Mouse (Mus musculus): ENCODE data around the gene 1110008L16Rik. TPM values are rescaled to one million over a fixed set of nuclear protein-coding genes. Genes with fewer than 3 reads are reported as not detected.

The 1110008L16Rik gene
- polyA plus RNA-seq, 1 experiment from 2014 or later, result 15.0 TPM

- no peak for TF ChIP-seq CTCF (IDR thresholded peaks at IDR 0.05; ENCODE audit: low read depth)
- 59% methylated on average over 1 of the region's 1 CpGs for WGBS
- ATAC-seq (replicated peaks; ENCODE audit: low FRiP score, low read depth), result no peak
- Histone ChIP-seq H3K4me1 (replicated peaks; ENCODE audit: insufficient read depth, low read length) (no peaks in the 10 kb centered on the region), H3K4me3 (replicated peaks; ENCODE audit: low read depth, low read length) (no peak overlapping the region), H3K9me3 (replicated peaks; ENCODE audit: low read length) (no peaks in the 10 kb centered on the region), H3K4me2 (ENCODE audit: low read length) (no peak overlapping the region), H3K27me3 (ENCODE audit: insufficient read depth, low read length) (no peaks in the 10 kb centered on the region), H3K9ac (ENCODE audit: low read depth, low read length) (no peak overlapping the region), H3K36me3 (ENCODE audit: insufficient read depth, low read length) (no peaks in the 10 kb centered on the region), H3K27ac (no peak overlapping the region)
- DNase-seq (ENCODE audit: low spot score), result no peak
These were observed 57.9 kb downstream of the 1110008L16Rik start for GRCm38 (mm10) chr12:55357303-55357702.

- H3K27ac ChIP-seq, result no peak overlapping the region
- no peak overlapping the region for H3K9ac ChIP-seq (ENCODE audit: low read depth, low read length)
- no peaks in the 10 kb centered on the region for H3K4me1 ChIP-seq (replicated peaks; ENCODE audit: insufficient read depth, low read length)
- H3K4me3 ChIP-seq (replicated peaks; ENCODE audit: low read depth, low read length), result no peak overlapping the region
- DNase-seq (ENCODE audit: low spot score), result no peak
- H3K4me2 ChIP-seq (ENCODE audit: low read length), result no peak overlapping the region
- TF ChIP-seq CTCF (IDR thresholded peaks at IDR 0.05; ENCODE audit: low read depth), result no peak
- WGBS, result 79% methylated on average over 5 of the region's 5 CpGs
- no peaks in the 10 kb centered on the region for H3K9me3 ChIP-seq (replicated peaks; ENCODE audit: low read length)
- ATAC-seq (replicated peaks; ENCODE audit: low FRiP score, low read depth), result no peak
- H3K36me3 ChIP-seq (ENCODE audit: insufficient read depth, low read length), result no peaks in the 10 kb centered on the region
- H3K27me3 ChIP-seq (ENCODE audit: insufficient read depth, low read length), result no peaks in the 10 kb centered on the region
These were observed 61.6 kb downstream of the 1110008L16Rik start for GRCm38 (mm10) chr12:55360929-55361328.

GRCm38 (mm10) chr12:55365083-55365482 is 65.7 kb downstream of the 1110008L16Rik start:
- 62% methylated on average over 2 of the region's 2 CpGs for WGBS
- no peaks in the 10 kb centered on the region for H3K9me3 ChIP-seq (replicated peaks; ENCODE audit: low read length)
- H3K27ac ChIP-seq, result no peak overlapping the region
- ATAC-seq (replicated peaks; ENCODE audit: low FRiP score, low read depth), result no peak
- no peak overlapping the region for H3K9ac ChIP-seq (ENCODE audit: low read depth, low read length)
- no peaks in the 10 kb centered on the region for H3K36me3 ChIP-seq (ENCODE audit: insufficient read depth, low read length)
- H3K27me3 ChIP-seq (ENCODE audit: insufficient read depth, low read length), result no peaks in the 10 kb centered on the region
- DNase-seq (ENCODE audit: low spot score), result no peak
- H3K4me2 ChIP-seq (ENCODE audit: low read length), result no peak overlapping the region
- H3K4me1 ChIP-seq (replicated peaks; ENCODE audit: insufficient read depth, low read length), result no peaks in the 10 kb centered on the region
- no peak for TF ChIP-seq CTCF (IDR thresholded peaks at IDR 0.05; ENCODE audit: low read depth)
- H3K4me3 ChIP-seq (replicated peaks; ENCODE audit: low read depth, low read length), result no peak overlapping the region

GRCm38 (mm10) chr12:55372424-55373055 is 73.2 kb downstream of the 1110008L16Rik start:
- Histone ChIP-seq H3K4me2 (ENCODE audit: low read length) (no peak overlapping the region), H3K4me1 (replicated peaks; ENCODE audit: insufficient read depth, low read length) (no peaks in the 10 kb centered on the region), H3K9me3 (replicated peaks; ENCODE audit: low read length) (no peaks in the 10 kb centered on the region), H3K36me3 (ENCODE audit: insufficient read depth, low read length) (no peaks in the 10 kb centered on the region), H3K4me3 (replicated peaks; ENCODE audit: low read depth, low read length) (no peak overlapping the region), H3K27ac (no peak overlapping the region), H3K9ac (ENCODE audit: low read depth, low read length) (no peak overlapping the region), H3K27me3 (ENCODE audit: insufficient read depth, low read length) (no peaks in the 10 kb centered on the region)
- peak; percentile 57 for DNase-seq (ENCODE audit: low spot score)
- TF ChIP-seq CTCF (IDR thresholded peaks at IDR 0.05; ENCODE audit: low read depth), result peak; percentile 63
- 73% methylated on average over 3 of the region's 3 CpGs for WGBS
- no peak for ATAC-seq (replicated peaks; ENCODE audit: low FRiP score, low read depth)

- WGBS, result 88% methylated on average over 16 of the region's 16 CpGs
- no peaks in the 10 kb centered on the region for H3K27me3 ChIP-seq (ENCODE audit: insufficient read depth, low read length)
- no peak overlapping the region for H3K9ac ChIP-seq (ENCODE audit: low read depth, low read length)
These were observed 77.7 kb downstream of the 1110008L16Rik start for GRCm38 (mm10) chr12:55376956-55377609.

GRCm38 (mm10) chr12:55377610-55377980 is 78.2 kb downstream of the 1110008L16Rik start:
- H3K4me3 ChIP-seq (replicated peaks; ENCODE audit: low read depth, low read length), result no peak overlapping the region
- no peak for TF ChIP-seq CTCF (IDR thresholded peaks at IDR 0.05; ENCODE audit: low read depth)
- ATAC-seq (replicated peaks; ENCODE audit: low FRiP score, low read depth), result no peak
- H3K9ac ChIP-seq (ENCODE audit: low read depth, low read length), result no peak overlapping the region
- H3K36me3 ChIP-seq (ENCODE audit: insufficient read depth, low read length), result no peaks in the 10 kb centered on the region
- H3K9me3 ChIP-seq (replicated peaks; ENCODE audit: low read length), result no peaks in the 10 kb centered on the region
- no peak for DNase-seq (ENCODE audit: low spot score)
- no peaks in the 10 kb centered on the region for H3K4me1 ChIP-seq (replicated peaks; ENCODE audit: insufficient read depth, low read length)
- no peak overlapping the region for H3K27ac ChIP-seq
- H3K27me3 ChIP-seq (ENCODE audit: insufficient read depth, low read length), result no peaks in the 10 kb centered on the region
- H3K4me2 ChIP-seq (ENCODE audit: low read length), result no peak overlapping the region
- WGBS, result 70% methylated on average over 6 of the region's 6 CpGs

More at GRCm38 (mm10) chr12:55376956-55377609, 77.7 kb downstream of the 1110008L16Rik start:
- peak overlapping the region; percentile 15; the same call in 1 of the 2 replicates for H3K27ac ChIP-seq
- ATAC-seq (replicated peaks; ENCODE audit: low FRiP score, low read depth), result no peak
- no peak overlapping the region for H3K4me3 ChIP-seq (replicated peaks; ENCODE audit: low read depth, low read length)
- no peaks in the 10 kb centered on the region for H3K9me3 ChIP-seq (replicated peaks; ENCODE audit: low read length)
- DNase-seq (ENCODE audit: low spot score), result no peak
- no peaks in the 10 kb centered on the region for H3K4me1 ChIP-seq (replicated peaks; ENCODE audit: insufficient read depth, low read length)
- H3K36me3 ChIP-seq (ENCODE audit: insufficient read depth, low read length), result no peaks in the 10 kb centered on the region
- no peak overlapping the region for H3K4me2 ChIP-seq (ENCODE audit: low read length)
- no peak for TF ChIP-seq CTCF (IDR thresholded peaks at IDR 0.05; ENCODE audit: low read depth)

Measured in kidney, postnatal 0 days (tissue).